Mouse (Mus musculus) heart, embryonic 16.5 days (tissue): ENCODE results near the gene Btnl2. TPM values are rescaled to one million over a fixed set of nuclear protein-coding genes. Genes with fewer than 3 reads are reported as not detected.
A peak's percentile ranks its signal among the peaks of the same experiment; 100 is the strongest.
"Not testable (repeated sequence)": the region's sequence is repeated elsewhere in the genome, so short reads cannot be mapped to it uniquely, and the experiment has no call there.

Source experiments
- ATAC-seq: fragments of 200-750 bp; cut with Nextera tagmentation; replicated peaks from 2 replicates; pipeline ENCODE4 v1.8.0; 2017; ENCODE audit warnings: moderate number of reproducible peaks; ENCODE audit not compliant: insufficient read depth, low FRiP score; ENCODE audit errors: extremely low read depth
- H3K27ac ChIP-seq: fragments of 300-500 bp; sonication (generic); 2 replicates; pipeline ENCODE4 v1.5.1; 2014; ENCODE audit warnings: mild to moderate bottlenecking, low read length, control low read depth, moderate library complexity
- H3K27me3 ChIP-seq: fragments of 300-500 bp; sonication (generic); 2 replicates; pipeline ENCODE4 v1.6.1; 2014; ENCODE audit warnings: low read length, mixed read lengths; ENCODE audit not compliant: control insufficient read depth, insufficient read depth
- H3K36me3 ChIP-seq: fragments of 300-500 bp; sonication (generic); 2 replicates; pipeline ENCODE4 v1.6.1; 2014; ENCODE audit not compliant: control insufficient read depth, insufficient read depth
- H3K4me1 ChIP-seq: fragments of 300-500 bp; sonication (generic); 2 replicates; pipeline ENCODE4 v1.6.1; 2014; ENCODE audit warnings: low read length, mixed read lengths; ENCODE audit not compliant: control insufficient read depth, insufficient read depth
- H3K4me2 ChIP-seq: fragments of 300-500 bp; sonication (generic); 2 replicates; pipeline ENCODE4 v1.6.1; 2014; ENCODE audit warnings: low read depth, mild to moderate bottlenecking, control low read depth, low read length
- H3K4me3 ChIP-seq: fragments of 300-500 bp; sonication (generic); 2 replicates; pipeline ENCODE4 v1.5.1; 2014; ENCODE audit warnings: mild to moderate bottlenecking, control low read depth, low read length
- H3K9ac ChIP-seq: fragments of 300-500 bp; sonication (generic); 2 replicates; pipeline ENCODE4 v1.6.1; 2014; ENCODE audit warnings: low read length, control low read depth
- H3K9me3 ChIP-seq: fragments of 300-500 bp; sonication (generic); replicated peaks from 2 replicates; pipeline ENCODE4 v1.6.1; 2016; ENCODE audit warnings: low read length; ENCODE audit not compliant: control insufficient read depth
- WGBS: fragments of 180-500 bp; shearing (Covaris S2); extraction: QIAGEN DNeasy Blood & Tissue Kit; methylation state at CpG from one replicate; pipeline ENCODE4 v1.1.7; 2014; 5-methylcytosine and 5-hydroxymethylcytosine counted together
- polyA plus RNA-seq: library from polyadenylated mRNA; unstranded; fragments of >200 nt; fragmentation: Nextera tagmentation; extraction: Ambion mirVana; gene quantifications from 2 replicates; pipeline ENCODE4 v1.2.1, GENCODE M21; 2015

Gene Btnl2
- 0.09 TPM in 1 of 2 replicates, not detected in the other for polyA plus RNA-seq

DNA sequence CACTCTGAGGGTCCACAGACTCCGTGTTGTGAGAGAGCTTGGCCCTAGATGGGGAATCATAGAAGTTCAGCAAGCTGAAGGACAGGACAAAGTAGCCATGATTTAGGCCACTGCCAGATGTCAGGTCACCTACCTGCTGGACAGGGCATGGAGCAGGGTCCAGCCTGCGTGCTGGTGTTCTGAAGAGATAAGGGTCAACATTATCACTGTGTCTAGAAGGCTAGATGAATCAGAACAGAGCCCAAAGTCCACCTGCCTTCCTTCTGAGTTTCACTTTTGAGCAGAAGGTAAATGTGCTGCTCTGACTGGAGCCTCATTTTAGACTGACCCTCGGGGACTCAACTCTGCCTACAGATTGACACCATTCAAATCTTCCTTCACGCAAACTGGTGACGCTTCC, at the start of gene Btnl2:
TSS of gene Btnl2 (plus strand) at position 284 of the 400 bp plus-strand sequence.
- WGBS = 75% methylated on average over 5 of the region's 5 CpGs
- no peak within 1 kb of the TSS for H3K4me3 ChIP-seq
- H3K27me3 ChIP-seq = no peaks in the 10 kb centered on the region
- no peak within 1 kb of the TSS for H3K4me2 ChIP-seq
- H3K4me1 ChIP-seq = no peaks in the 10 kb centered on the region
- H3K36me3 ChIP-seq = no peaks in the 10 kb centered on the region
- no peak within 1 kb of the TSS for H3K27ac ChIP-seq
- H3K9ac ChIP-seq = no peak within 1 kb of the TSS
- no peak for ATAC-seq
- H3K9me3 ChIP-seq = no peaks in the 10 kb centered on the region

DNA sequence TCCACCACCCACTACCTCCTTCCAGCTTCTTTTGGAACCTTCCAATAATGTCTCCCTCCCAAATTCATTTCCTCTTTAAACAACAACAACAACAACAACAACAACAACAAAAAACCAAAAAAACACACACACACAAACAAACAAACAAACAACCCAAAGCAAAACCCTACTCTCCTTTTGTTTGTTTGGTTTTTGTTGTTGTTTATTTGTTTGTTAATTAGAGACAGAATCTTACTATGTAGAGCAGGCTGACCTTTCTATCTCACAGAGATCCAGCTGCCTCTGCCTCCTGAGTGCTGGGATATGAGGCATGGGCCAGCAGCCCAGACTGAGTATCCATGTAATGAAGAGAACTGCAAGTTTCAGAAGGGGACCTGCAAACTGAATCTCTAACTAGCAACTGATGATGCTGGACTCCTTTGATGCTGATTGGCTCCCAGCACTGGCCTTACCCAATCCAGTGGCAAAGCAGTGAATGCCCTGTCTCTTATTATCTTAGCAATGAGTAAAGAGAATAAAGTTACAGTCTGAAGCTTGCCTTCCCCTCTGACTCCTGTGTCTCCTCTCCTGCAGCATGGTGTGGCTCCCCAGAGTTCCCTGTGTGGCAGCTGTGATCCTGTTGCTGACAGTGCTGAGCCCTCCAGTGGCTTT, 49.1 kb upstream of the Btnl2 start, which contains the start of gene H2-Eb1:
TSS of gene H2-Eb1 (plus strand) at position 488 of the 651 bp plus-strand sequence.
- no peak within 1 kb of the TSS for H3K9ac ChIP-seq
- no peak within 1 kb of the TSS for H3K4me3 ChIP-seq
- H3K27me3 ChIP-seq = no peaks in the 10 kb centered on the region
- peak; percentile 77 for ATAC-seq
- H3K9me3 ChIP-seq = no peaks in the 10 kb centered on the region
- H3K27ac ChIP-seq = no peak within 1 kb of the TSS
- H3K36me3 ChIP-seq = no peaks in the 10 kb centered on the region
- H3K4me1 ChIP-seq = no peaks in the 10 kb centered on the region
- H3K4me2 ChIP-seq = no peak within 1 kb of the TSS

DNA sequence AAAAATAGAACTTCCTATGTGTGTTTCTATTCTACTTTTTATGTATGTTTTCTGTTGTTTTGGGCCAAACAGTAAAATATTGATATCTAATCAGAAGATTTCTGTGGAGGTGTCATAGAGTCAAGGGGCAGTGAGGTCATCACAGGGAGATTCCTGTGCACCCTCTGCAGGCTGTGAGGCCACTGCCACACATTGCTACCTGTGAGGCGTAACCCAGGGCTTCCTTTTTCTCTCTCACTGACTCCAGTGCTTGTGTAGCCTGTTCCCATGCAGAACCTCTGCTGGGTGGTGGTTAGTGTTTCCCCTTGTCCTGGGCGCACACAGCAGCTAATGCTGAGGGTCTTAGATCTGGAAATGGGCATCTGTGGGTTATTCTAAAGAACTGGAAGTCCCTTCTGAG, 48.2 kb upstream of the Btnl2 start:
- Histone ChIP-seq H3K4me1 (no peaks in the 10 kb centered on the region), H3K27ac (no peak overlapping the region), H3K27me3 (no peaks in the 10 kb centered on the region), H3K4me2 (no peak overlapping the region), H3K36me3 (no peaks in the 10 kb centered on the region), H3K9me3 (no peaks in the 10 kb centered on the region), H3K9ac (no peak overlapping the region), H3K4me3 (no peak overlapping the region)
- WGBS = 69% methylated on average over 2 of the region's 2 CpGs
- ATAC-seq = no peak

DNA sequence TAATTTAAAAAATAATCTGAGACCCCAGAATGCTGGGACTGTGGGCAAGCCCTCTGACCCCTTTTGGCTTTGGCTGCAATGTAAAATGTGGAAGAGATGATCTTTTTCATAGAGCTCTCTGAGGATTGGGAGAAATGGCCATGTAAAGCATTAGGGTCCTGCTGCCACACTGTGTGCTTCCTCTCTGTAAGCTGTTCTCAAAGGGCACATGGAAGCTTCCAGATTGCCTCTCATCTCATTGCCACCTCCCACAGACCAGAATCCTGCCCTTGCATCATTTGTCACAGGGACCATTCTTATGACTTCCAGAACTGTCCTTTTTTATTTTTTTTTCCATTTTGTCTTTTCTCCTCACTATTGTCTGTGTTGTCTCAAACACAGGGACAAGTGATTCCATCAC, 47.4 kb upstream of the Btnl2 start:
- H3K36me3 ChIP-seq = no peaks in the 10 kb centered on the region
- H3K9ac ChIP-seq = no peak overlapping the region
- no peak overlapping the region for H3K4me2 ChIP-seq
- no peak overlapping the region for H3K4me3 ChIP-seq
- no peaks in the 10 kb centered on the region for H3K4me1 ChIP-seq
- no peak overlapping the region for H3K27ac ChIP-seq
- H3K27me3 ChIP-seq = no peaks in the 10 kb centered on the region
- ATAC-seq = no peak
- H3K9me3 ChIP-seq = no peaks in the 10 kb centered on the region

DNA sequence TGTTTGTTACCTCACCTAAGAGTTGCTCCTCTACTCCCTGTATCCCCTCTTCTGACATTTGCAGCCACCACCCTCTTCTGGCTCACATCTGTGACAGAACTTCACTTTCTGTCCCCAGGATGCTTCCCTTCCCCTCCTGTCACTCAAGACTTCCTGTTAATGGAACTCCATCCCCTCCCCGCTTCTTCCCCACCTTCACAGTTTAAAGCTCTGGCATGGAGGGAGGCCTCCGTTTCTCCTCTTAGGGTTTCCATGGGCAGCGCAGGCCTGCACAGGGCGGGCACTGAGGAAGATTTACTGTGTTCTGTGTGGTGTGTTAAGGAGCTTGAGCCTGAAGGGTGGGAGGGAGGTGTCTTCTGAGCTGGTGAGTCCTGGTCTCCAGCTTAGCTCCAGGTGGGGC, 46.5 kb upstream of the Btnl2 start:
- no peak overlapping the region for H3K9ac ChIP-seq
- H3K27ac ChIP-seq = no peak overlapping the region
- H3K4me3 ChIP-seq = no peak overlapping the region
- no peak for ATAC-seq
- no peaks in the 10 kb centered on the region for H3K4me1 ChIP-seq
- no peaks in the 10 kb centered on the region for H3K36me3 ChIP-seq
- 80% methylated on average over 4 of the region's 4 CpGs for WGBS
- H3K9me3 ChIP-seq = no peaks in the 10 kb centered on the region
- H3K27me3 ChIP-seq = no peaks in the 10 kb centered on the region
- H3K4me2 ChIP-seq = no peak overlapping the region

- Histone ChIP-seq H3K9ac (peak overlapping the region; percentile 77), H3K9me3 (no peaks in the 10 kb centered on the region), H3K36me3 (no peaks in the 10 kb centered on the region), H3K27ac (peak overlapping the region; percentile 58; the same call in 1 of the 2 replicates), H3K27me3 (no peaks in the 10 kb centered on the region), H3K4me1 (no peaks in the 10 kb centered on the region), H3K4me2 (peak overlapping the region; percentile 72), H3K4me3 (peak overlapping the region; percentile 67)
- WGBS = 31% methylated on average over 10 of the region's 10 CpGs
- ATAC-seq = no peak
These were observed 45.4 kb upstream of the Btnl2 start for GRCm38 (mm10) chr17:34309225-34309624.

GRCm38 (mm10) chr17:34309683-34310385, 44.8 kb upstream of the Btnl2 start:
- Histone ChIP-seq H3K4me3 (peak overlapping the region; percentile 67), H3K27ac (peak overlapping the region; percentile 58; the same call in 1 of the 2 replicates), H3K9ac (peak overlapping the region; percentile 77), H3K27me3 (no peaks in the 10 kb centered on the region), H3K9me3 (no peaks in the 10 kb centered on the region), H3K4me2 (peak overlapping the region; percentile 72), H3K4me1 (no peaks in the 10 kb centered on the region), H3K36me3 (no peaks in the 10 kb centered on the region)
- 23% methylated on average over 38 of the region's 38 CpGs for WGBS
- ATAC-seq = peak; percentile 82

DNA sequence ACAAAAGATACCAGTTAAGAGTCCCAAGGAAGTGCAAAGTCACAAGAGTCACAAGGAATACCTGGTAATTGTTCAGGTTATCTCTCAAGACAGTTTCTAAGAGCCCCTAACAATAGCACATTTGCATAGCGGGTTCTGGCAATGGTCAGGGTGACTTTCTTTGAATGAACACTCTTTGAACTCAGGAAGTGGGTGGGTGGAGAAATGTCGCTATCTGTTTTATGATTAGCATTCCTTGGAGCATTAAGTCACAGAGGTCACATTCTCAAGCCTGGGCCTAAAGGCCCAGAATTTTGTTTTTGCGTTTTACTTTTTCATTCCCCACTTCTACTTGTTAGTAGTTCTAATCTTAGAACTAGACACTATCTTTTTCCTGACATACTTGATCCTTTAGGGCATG, 44.1 kb upstream of the Btnl2 start:
- H3K9me3 ChIP-seq, H3K27ac ChIP-seq, ATAC-seq, H3K4me1 ChIP-seq, H3K9ac ChIP-seq, H3K4me2 ChIP-seq, H3K4me3 ChIP-seq, H3K27me3 ChIP-seq, H3K36me3 ChIP-seq: not testable (repeated sequence)
- 53% methylated on average over 3 of the region's 3 CpGs for WGBS

- no peaks in the 10 kb centered on the region for H3K4me1 ChIP-seq
- H3K27me3 ChIP-seq = no peaks in the 10 kb centered on the region
- H3K36me3 ChIP-seq = no peaks in the 10 kb centered on the region
- no peaks in the 10 kb centered on the region for H3K9me3 ChIP-seq
- no peak overlapping the region for H3K4me2 ChIP-seq
- H3K9ac ChIP-seq = no peak overlapping the region
- no peak overlapping the region for H3K4me3 ChIP-seq
- 68% methylated on average over 1 of the region's 1 CpGs for WGBS
- no peak overlapping the region for H3K27ac ChIP-seq
- ATAC-seq = no peak
These were observed 42.4 kb upstream of the Btnl2 start for GRCm38 (mm10) chr17:34312185-34312584.
